Comparison of ENCODE assay signal across 8 mouse cellular contexts in the genomic region with DNA sequence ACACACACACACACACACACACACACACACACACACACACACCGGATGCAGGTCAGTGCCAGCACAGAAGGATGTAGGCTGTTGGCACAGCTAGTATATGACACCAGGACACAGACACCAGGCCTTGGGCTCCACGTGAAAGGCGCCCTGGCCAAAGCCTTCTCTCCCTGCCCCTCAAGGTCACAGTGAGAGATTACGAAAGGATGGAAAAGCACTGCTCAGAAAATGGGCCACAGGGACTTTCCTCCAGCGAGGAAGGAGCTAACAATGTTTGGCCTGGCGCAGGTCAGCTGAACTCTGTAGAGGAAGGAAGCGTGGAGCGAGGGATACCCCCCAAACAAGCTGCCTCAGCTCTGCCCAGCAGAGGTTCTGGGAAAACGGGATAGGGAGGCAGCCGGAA.
DNase-seq lines count a peak whose midpoint lies in the region; ATAC-seq lines count a peak whose summit lies in the region.

No protein-coding gene starts in this region.

- H3K9ac ChIP-seq in heart, embryonic 14.5 days (ENCODE audit: low read length) = no peak overlapping the region; the same call in 1 of the 2 replicates
- H3K9ac ChIP-seq in limb, embryonic 12.5 days (replicated peaks) = 0 out of 2 replicates have a peak overlapping the region, but pooled peaks have one; percentile 12
- no peak overlapping the region for H3K9ac ChIP-seq in forebrain, embryonic 12.5 days

- ATAC-seq in heart, embryonic 14.5 days (ENCODE audit: insufficient number of reproducible peaks, insufficient read depth, low FRiP score, low read depth) = peak; percentile 22; the same call in 1 of the 2 replicates
- ATAC-seq in limb, embryonic 12.5 days (ENCODE audit: insufficient number of reproducible peaks, insufficient read depth, low FRiP score, low TSS enrichment, low read depth) = no peak
- no peak for ATAC-seq in forebrain, embryonic 12.5 days (ENCODE audit: low FRiP score)

- no peaks in the 10 kb centered on the region for H3K9me3 ChIP-seq in heart, embryonic 14.5 days (ENCODE audit: control insufficient read depth, low read length)
- H3K9me3 ChIP-seq in limb, embryonic 12.5 days = no peaks in the 10 kb centered on the region
- H3K9me3 ChIP-seq in forebrain, embryonic 12.5 days = no peaks in the 10 kb centered on the region

- no peak overlapping the region for H3K4me2 ChIP-seq in heart, embryonic 14.5 days (ENCODE audit: low read length)
- H3K4me2 ChIP-seq in limb, embryonic 12.5 days = no peak overlapping the region
- H3K4me2 ChIP-seq in forebrain, embryonic 12.5 days = no peak overlapping the region

- H3K27me3 ChIP-seq in heart, embryonic 14.5 days (ENCODE audit: control insufficient read depth, insufficient read depth, low read length) = no peaks in the 10 kb centered on the region
- H3K27me3 ChIP-seq in limb, embryonic 12.5 days = no peaks in the 10 kb centered on the region; the same call in 1 of the 2 replicates
- 0 out of 2 replicates have a peak, but pooled peaks cover 3% of the 10 kb centered on the region for H3K27me3 ChIP-seq in forebrain, embryonic 12.5 days

- WGBS in heart, embryonic 14.5 days = 44% methylated on average over 10 of the region's 10 CpGs
- WGBS in limb, embryonic 12.5 days = 74% methylated on average over 10 of the region's 10 CpGs
- WGBS in forebrain, embryonic 12.5 days = 73% methylated on average over 10 of the region's 10 CpGs

- H3K36me3 ChIP-seq in heart, embryonic 14.5 days (ENCODE audit: control insufficient read depth, insufficient read depth, low read length) = no peaks in the 10 kb centered on the region
- no peaks in the 10 kb centered on the region for H3K36me3 ChIP-seq in limb, embryonic 12.5 days
- no peaks in the 10 kb centered on the region for H3K36me3 ChIP-seq in forebrain, embryonic 12.5 days (replicated peaks)

- H3K4me1 ChIP-seq in heart, embryonic 14.5 days (ENCODE audit: control insufficient read depth in 2 of 2, insufficient read depth in 2 of 2, low read length in 2 of 2) = peaks cover 41 to 46% of the 10 kb centered on the region in 2 experiments
- H3K4me1 ChIP-seq in limb, embryonic 12.5 days (replicated peaks) = peaks cover 38% of the 10 kb centered on the region
- H3K4me1 ChIP-seq in forebrain, embryonic 12.5 days = peaks cover 20% of the 10 kb centered on the region

- H3K4me3 ChIP-seq in heart, embryonic 14.5 days (ENCODE audit: control insufficient read depth in 1 of 2, insufficient read depth in 1 of 2, low read depth in 1 of 2, low read length in 2 of 2) = no peak overlapping the region
- H3K4me3 ChIP-seq in limb, embryonic 12.5 days (replicated peaks) = no peak overlapping the region
- no peak overlapping the region for H3K4me3 ChIP-seq in forebrain, embryonic 12.5 days (replicated peaks)

- peak overlapping the region; percentile 80 to 83 for H3K27ac ChIP-seq in heart, embryonic 14.5 days (replicated peaks in 1 of 2; ENCODE audit: control insufficient read depth in 1 of 2, insufficient read depth in 1 of 2, low read depth in 2 of 2, low read length in 2 of 2)
- H3K27ac ChIP-seq in limb, embryonic 12.5 days = no peak overlapping the region
- H3K27ac ChIP-seq in forebrain, embryonic 12.5 days = no peak overlapping the region

- peak; percentile 78 for DNase-seq in 416B (ENCODE audit: low read depth)
- peak; percentile 48 for DNase-seq in adipocyte (ENCODE audit: low spot score)
- peak; percentile 55 for DNase-seq in yolk sac, embryonic 10.5 days (ENCODE audit: low spot score)
- no peak for DNase-seq in layer of hippocampus, adult 8-10 months (ENCODE audit: low spot score in 2 of 2)
- no peak for DNase-seq in cerebellum, adult 9-11 months

Comparison
In these comparisons a context has a peak if more than half of its experiments do, and no peak if none do; other contexts are left out.
1. DNase-seq: peak in 416B (single experiment), adipocyte (single experiment) and yolk sac, embryonic 10.5 days (single experiment); none in layer of hippocampus, adult 8-10 months (0 of 2) and cerebellum, adult 9-11 months (single experiment).
2. H3K27ac ChIP-seq: peak in heart, embryonic 14.5 days (2 of 2); none in limb, embryonic 12.5 days (single experiment) and forebrain, embryonic 12.5 days (single experiment).